Mouse (Mus musculus) cortical plate, adult 2 months (tissue): ENCODE data around the gene Asic2. TPM values are rescaled to one million over a fixed set of nuclear protein-coding genes. Genes with fewer than 3 reads are reported as not detected.

Experiments
- H3K27ac ChIP-seq: fragments of 200-500 bp; 2 replicates; pipeline ENCODE4 v1.5.1; 2012; ENCODE audit warnings: low read length, control low read depth, inconsistent platforms; ENCODE audit not compliant: insufficient read depth
- H3K4me1 ChIP-seq: fragments of 200-500 bp; 2 replicates; pipeline ENCODE4 v1.6.1; 2011; ENCODE audit warnings: low read length; ENCODE audit not compliant: control insufficient read depth, insufficient read depth
- H3K4me3 ChIP-seq: fragments of 200-500 bp; 2 replicates; pipeline ENCODE4 v1.5.1; 2011; ENCODE audit warnings: mild to moderate bottlenecking, low read length, control low read depth; ENCODE audit not compliant: insufficient read depth
- CTCF ChIP-seq: fragments of 200-500 bp; IDR thresholded peaks from 2 replicates; pipeline ENCODE4 v1.5.1; 2011; ENCODE audit warnings: mild to moderate bottlenecking, control low read depth, low read length; ENCODE audit not compliant: insufficient read depth; ENCODE audit errors: extremely low read depth
- POLR2A ChIP-seq: fragments of 200-500 bp; IDR thresholded peaks from 2 replicates; pipeline ENCODE4 v1.6.1; 2011; ENCODE audit warnings: mild to moderate bottlenecking, low read length, control low read depth; ENCODE audit not compliant: insufficient read depth; ENCODE audit errors: extremely low read depth
- polyA plus RNA-seq: library from polyadenylated mRNA; depleted of rRNA; stranded (reverse); fragments of >200 nt; gene quantifications from 2 replicates; pipeline ENCODE4 v1.2.3, GENCODE M21; 2012

Gene Asic2
- polyA plus RNA-seq, 1 experiment: 51.8 TPM

- Histone ChIP-seq H3K27ac (no peak overlapping the region), H3K4me1 (no peaks in the 10 kb centered on the region), H3K4me3 (no peak overlapping the region)
- TF ChIP-seq CTCF: no peak
- TF ChIP-seq POLR2A: no peak
Observed at GRCm38 (mm10) chr11:81999469-81999868, 31.2 kb upstream of the Asic2 start.

GRCm38 (mm10) chr11:81998646-81999045 lies 30.4 kb upstream of the Asic2 start:
- no peak overlapping the region for H3K4me3 ChIP-seq
- no peak overlapping the region for H3K27ac ChIP-seq
- no peaks in the 10 kb centered on the region for H3K4me1 ChIP-seq
- no peak for TF ChIP-seq POLR2A
- no peak for TF ChIP-seq CTCF

GRCm38 (mm10) chr11:81997085-81997484 lies 28.8 kb upstream of the Asic2 start:
- H3K4me1 ChIP-seq: no peaks in the 10 kb centered on the region
- TF ChIP-seq CTCF: no peak
- TF ChIP-seq POLR2A: no peak
- no peak overlapping the region for H3K27ac ChIP-seq
- H3K4me3 ChIP-seq: no peak overlapping the region

GRCm38 (mm10) chr11:81996172-81996841 lies 28.1 kb upstream of the Asic2 start:
- no peak overlapping the region for H3K27ac ChIP-seq
- H3K4me1 ChIP-seq: no peaks in the 10 kb centered on the region
- no peak overlapping the region for H3K4me3 ChIP-seq
- TF ChIP-seq CTCF (peak; percentile 100), POLR2A (no peak)

GRCm38 (mm10) chr11:81983146-81983545 lies 14.9 kb upstream of the Asic2 start:
- H3K27ac ChIP-seq: no peak overlapping the region
- no peak overlapping the region for H3K4me3 ChIP-seq
- peaks cover 2% of the 10 kb centered on the region; the same call in 1 of the 2 replicates for H3K4me1 ChIP-seq
- TF ChIP-seq CTCF (peak; percentile 68), POLR2A (no peak)

GRCm38 (mm10) chr11:81982191-81982590 lies 13.9 kb upstream of the Asic2 start:
- TF ChIP-seq POLR2A (no peak), CTCF (no peak)
- Histone ChIP-seq H3K27ac (no peak overlapping the region), H3K4me3 (no peak overlapping the region), H3K4me1 (peaks cover 1% of the 10 kb centered on the region; the same call in 1 of the 2 replicates)

GRCm38 (mm10) chr11:81974577-81974976 lies 6.3 kb upstream of the Asic2 start:
- H3K27ac ChIP-seq: no peak overlapping the region
- no peak for TF ChIP-seq POLR2A
- TF ChIP-seq CTCF: peak; percentile 75
- H3K4me1 ChIP-seq: no peaks in the 10 kb centered on the region; the same call in 1 of the 2 replicates
- H3K4me3 ChIP-seq: no peak overlapping the region

- TF ChIP-seq CTCF (no peak), POLR2A (no peak)
- Histone ChIP-seq H3K27ac (no peak overlapping the region), H3K4me3 (no peak overlapping the region), H3K4me1 (no peaks in the 10 kb centered on the region; the same call in 1 of the 2 replicates)
Observed at GRCm38 (mm10) chr11:81973699-81974098, 5.4 kb upstream of the Asic2 start.

GRCm38 (mm10) chr11:81972044-81972443 lies 3.8 kb upstream of the Asic2 start:
- Histone ChIP-seq H3K4me3 (no peak overlapping the region), H3K27ac (no peak overlapping the region), H3K4me1 (no peaks in the 10 kb centered on the region; the same call in 1 of the 2 replicates)
- TF ChIP-seq CTCF (0 out of 2 replicates have a peak, but pooled peaks have one; percentile 13), POLR2A (no peak)

GRCm38 (mm10) chr11:81966626-81967289 lies 1.5 kb downstream of the Asic2 start:
- peak overlapping the region; percentile 56; the same call in 1 of the 2 replicates for H3K27ac ChIP-seq
- H3K4me3 ChIP-seq: peak overlapping the region; percentile 90
- TF ChIP-seq POLR2A (no peak), CTCF (no peak)
- no peaks in the 10 kb centered on the region; the same call in 1 of the 2 replicates for H3K4me1 ChIP-seq
